ENCODE assay signal across 8 mouse cellular contexts in genomic region chr19:3986334-3986733, GRCm38 (mm10). TPM values are rescaled to one million over a fixed set of nuclear protein-coding genes. Genes with fewer than 3 reads are reported as not detected.
DNase-seq lines count a peak whose midpoint lies in the region; ATAC-seq and TF ChIP-seq lines count a peak whose summit lies in the region.

TSS of gene Acy3 (plus strand) at chr19:3986570.

- H3K9me3 ChIP-seq in kidney, embryonic 14.5 days (ENCODE audit: control insufficient read depth, low read length), result 0 out of 2 replicates have a peak, but pooled peaks cover 3% of the 10 kb centered on the region
- H3K9me3 ChIP-seq in liver, embryonic 15.5 days (replicated peaks), result no peaks in the 10 kb centered on the region

- ATAC-seq in kidney, embryonic 14.5 days (ENCODE audit: low FRiP score, low TSS enrichment), result peak; percentile 66
- ATAC-seq in liver, embryonic 15.5 days (ENCODE audit: insufficient read depth), result peak; percentile 72

- no peaks in the 10 kb centered on the region for H3K36me3 ChIP-seq in thymus, adult 2 months (ENCODE audit: control insufficient read depth, insufficient read depth, low read length)
- no peaks in the 10 kb centered on the region for H3K36me3 ChIP-seq in kidney, embryonic 14.5 days (ENCODE audit: control insufficient read depth, insufficient read depth, low read length)
- H3K36me3 ChIP-seq in liver, embryonic 15.5 days (replicated peaks), result no peaks in the 10 kb centered on the region

- no peak for DNase-seq in thymus, adult 2 months
- no peak for DNase-seq in thymus, postnatal 36 days
- peak; percentile 55 for DNase-seq in embryo, embryonic 10 days (ENCODE audit: low spot score)
- peak; percentile 87 for DNase-seq in heart, adult 8-10 months (ENCODE audit: low spot score)
- DNase-seq in right cerebral cortex, postnatal 14 days, result peak; percentile 55
- DNase-seq in B cell, adult 2 months, result no peak

- TF ChIP-seq POLR2A in thymus, adult 2 months (IDR thresholded peaks at IDR 0.05; ENCODE audit: control insufficient read depth, extremely low read depth, insufficient read depth, low read length, poor library complexity), result no peak

- TF ChIP-seq CTCF in thymus, adult 2 months (IDR thresholded peaks at IDR 0.05; ENCODE audit: borderline replicate concordance, control insufficient read depth, extremely low read depth, insufficient read depth, low read length, poor library complexity), result no peak

- 53% methylated on average over 8 of the region's 8 CpGs for WGBS in thymus, adult 2 months
- 6% methylated on average over 8 of the region's 8 CpGs for WGBS in kidney, embryonic 14.5 days
- 8% methylated on average over 8 of the region's 8 CpGs for WGBS in liver, embryonic 15.5 days (ENCODE audit: insufficient replicate concordance)

- peak within 1 kb of the TSS; percentile 45 for H3K9ac ChIP-seq in kidney, embryonic 14.5 days (ENCODE audit: low read depth, low read length)
- H3K9ac ChIP-seq in liver, embryonic 15.5 days, result no peak within 1 kb of the TSS

- H3K27me3 ChIP-seq in thymus, adult 2 months (ENCODE audit: control insufficient read depth, insufficient read depth, low read length), result no peaks in the 10 kb centered on the region
- H3K27me3 ChIP-seq in kidney, embryonic 14.5 days (ENCODE audit: control insufficient read depth, insufficient read depth, low read length), result no peaks in the 10 kb centered on the region
- H3K27me3 ChIP-seq in liver, embryonic 15.5 days, result 0 out of 2 replicates have a peak, but pooled peaks cover 5% of the 10 kb centered on the region

- peaks cover 16% of the 10 kb centered on the region for H3K4me1 ChIP-seq in thymus, adult 2 months (replicated peaks; ENCODE audit: control insufficient read depth, insufficient read depth, low read length)
- H3K4me1 ChIP-seq in kidney, embryonic 14.5 days (ENCODE audit: control insufficient read depth, insufficient read depth, low read length), result peaks cover 34% of the 10 kb centered on the region
- H3K4me1 ChIP-seq in liver, embryonic 15.5 days (replicated peaks), result peaks cover 32% of the 10 kb centered on the region

- no peak within 1 kb of the TSS for H3K27ac ChIP-seq in thymus, adult 2 months (ENCODE audit: control insufficient read depth, insufficient read depth, low read length)
- peak within 1 kb of the TSS; percentile 85 for H3K27ac ChIP-seq in kidney, embryonic 14.5 days (ENCODE audit: low read depth, low read length)
- H3K27ac ChIP-seq in liver, embryonic 15.5 days (replicated peaks), result peak within 1 kb of the TSS; percentile 51

- H3K4me2 ChIP-seq in kidney, embryonic 14.5 days (replicated peaks; ENCODE audit: low read depth, low read length), result peak within 1 kb of the TSS; percentile 12; the same call in 1 of the 2 replicates
- peak within 1 kb of the TSS; percentile 24 for H3K4me2 ChIP-seq in liver, embryonic 15.5 days

- no peak within 1 kb of the TSS for H3K4me3 ChIP-seq in thymus, adult 2 months (ENCODE audit: control insufficient read depth, insufficient read depth, low read length)
- no peak within 1 kb of the TSS for H3K4me3 ChIP-seq in kidney, embryonic 14.5 days (ENCODE audit: low read length)
- H3K4me3 ChIP-seq in liver, embryonic 15.5 days (replicated peaks), result 0 out of 2 replicates have a peak within 1 kb of the TSS, but pooled peaks have one; percentile 14

RNA-seq across cellular contexts. Expression of gene Acy3, which starts in this region (rescaled TPM):
- polyA plus RNA-seq in thymus, adult 2 months (2012; rRNA removed), result 12.0 and 14.9 TPM in 2 replicates
- total RNA-seq in heart, adult 8-10 months (2022), result 10 to 100 TPM; 24.2 to 32.4 (median 28.4) TPM
- 22.4 and 26.3 TPM in 2 replicates for polyA plus RNA-seq in kidney, embryonic 14.5 days (2014; fragmentation: Nextera tagmentation; extraction: Ambion mirVana)
- 10.8 and 11.1 TPM in 2 replicates for polyA plus RNA-seq in liver, embryonic 15.5 days (2015; fragmentation: Nextera tagmentation; extraction: Ambion mirVana)

Comparison
In these comparisons a context has a peak if more than half of its experiments do, and no peak if none do; other contexts are left out.
1. DNase-seq: peak in embryo, embryonic 10 days (single experiment), heart, adult 8-10 months (single experiment) and right cerebral cortex, postnatal 14 days (single experiment); none in thymus, adult 2 months (single experiment), thymus, postnatal 36 days (0 of 2) and B cell, adult 2 months (0 of 2).